Mouse (Mus musculus) limb, embryonic 12.5 days (tissue): Measurements from ENCODE around the gene AU022252. TPM values are rescaled to one million over a fixed set of nuclear protein-coding genes. Genes with fewer than 3 reads are reported as not detected.

Source experiments
- ATAC-seq: fragments of 200-750 bp; cut with Nextera tagmentation; 2 replicates; pipeline ENCODE4 v1.8.0; 2017; ENCODE audit warnings: low read depth, moderate TSS enrichment; ENCODE audit not compliant: insufficient number of reproducible peaks, insufficient read depth, low FRiP score, low TSS enrichment
- H3K27ac ChIP-seq: fragments of 300-500 bp; sonication (generic); 2 replicates; pipeline ENCODE4 v1.5.1; 2016; ENCODE audit warnings: mild to moderate bottlenecking, moderate library complexity
- H3K27me3 ChIP-seq: fragments of 300-500 bp; sonication (generic); 2 replicates; pipeline ENCODE4 v1.6.1; 2016; ENCODE audit warnings: mild to moderate bottlenecking, moderate library complexity
- H3K36me3 ChIP-seq: fragments of 300-500 bp; sonication (generic); 2 replicates; pipeline ENCODE4 v1.6.1; 2016; ENCODE audit warnings: mild to moderate bottlenecking, moderate library complexity
- H3K4me1 ChIP-seq: fragments of 300-500 bp; sonication (generic); replicated peaks from 2 replicates; pipeline ENCODE4 v1.6.1; 2016
- H3K4me2 ChIP-seq: fragments of 300-500 bp; sonication (generic); 2 replicates; pipeline ENCODE4 v1.6.1; 2016; ENCODE audit warnings: mild to moderate bottlenecking, moderate library complexity
- H3K4me3 ChIP-seq: fragments of 300-500 bp; sonication (generic); replicated peaks from 2 replicates; pipeline ENCODE4 v1.5.1; 2016; ENCODE audit warnings: mild to moderate bottlenecking
- H3K9ac ChIP-seq: fragments of 300-500 bp; sonication (generic); replicated peaks from 2 replicates; pipeline ENCODE4 v1.6.1; 2016; ENCODE audit warnings: mild to moderate bottlenecking, moderate library complexity
- H3K9me3 ChIP-seq: fragments of 300-500 bp; sonication (generic); 2 replicates; pipeline ENCODE4 v1.6.1; 2016; ENCODE audit warnings: mild to moderate bottlenecking, moderate library complexity
- WGBS: fragments of 180-500 bp; shearing (Covaris S2); methylation state at CpG from one replicate; pipeline ENCODE4 v1.1.7; 2016; 5-methylcytosine and 5-hydroxymethylcytosine counted together
- polyA plus RNA-seq: library from polyadenylated mRNA; unstranded; fragments of >200 nt; fragmentation: Nextera tagmentation; extraction: Ambion mirVana; gene quantifications from 2 replicates; pipeline ENCODE4 v1.2.1, GENCODE M21; 2016

The AU022252 gene
- polyA plus RNA-seq, 1 experiment from 2014 or later, result 41.6 TPM

DNA sequence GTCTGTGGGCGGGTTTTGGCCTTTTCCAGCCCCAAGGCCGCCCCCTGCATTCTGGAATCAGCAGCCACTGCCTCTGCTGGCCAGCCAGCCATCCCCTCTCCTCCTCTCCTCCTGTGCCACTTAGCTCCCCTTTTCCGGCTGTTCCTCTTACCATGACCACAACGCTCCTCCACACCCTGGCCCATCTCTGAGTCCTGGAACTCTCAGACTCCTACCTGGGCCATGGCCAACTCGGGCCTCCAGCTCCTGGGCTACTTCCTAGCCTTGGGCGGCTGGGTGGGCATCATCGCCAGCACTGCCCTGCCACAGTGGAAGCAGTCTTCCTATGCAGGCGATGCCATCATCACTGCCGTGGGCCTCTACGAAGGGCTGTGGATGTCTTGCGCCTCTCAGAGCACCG is 22.8 kb upstream of the AU022252 start, which contains the start of gene Cldn19:
Cldn19 (plus strand) TSS at position 64 of the 400 bp plus-strand sequence.
- no peak within 1 kb of the TSS for H3K4me3 ChIP-seq
- H3K4me1 ChIP-seq, result peaks cover 21% of the 10 kb centered on the region
- no peak for ATAC-seq
- H3K27me3 ChIP-seq, result no peaks in the 10 kb centered on the region
- no peaks in the 10 kb centered on the region for H3K36me3 ChIP-seq
- H3K9ac ChIP-seq, result peak within 1 kb of the TSS; percentile 1
- H3K27ac ChIP-seq, result peak within 1 kb of the TSS; percentile 81
- no peaks in the 10 kb centered on the region for H3K9me3 ChIP-seq
- 78% methylated on average over 12 of the region's 12 CpGs for WGBS
- H3K4me2 ChIP-seq, result peak within 1 kb of the TSS; percentile 26; the same call in 1 of the 2 replicates

DNA sequence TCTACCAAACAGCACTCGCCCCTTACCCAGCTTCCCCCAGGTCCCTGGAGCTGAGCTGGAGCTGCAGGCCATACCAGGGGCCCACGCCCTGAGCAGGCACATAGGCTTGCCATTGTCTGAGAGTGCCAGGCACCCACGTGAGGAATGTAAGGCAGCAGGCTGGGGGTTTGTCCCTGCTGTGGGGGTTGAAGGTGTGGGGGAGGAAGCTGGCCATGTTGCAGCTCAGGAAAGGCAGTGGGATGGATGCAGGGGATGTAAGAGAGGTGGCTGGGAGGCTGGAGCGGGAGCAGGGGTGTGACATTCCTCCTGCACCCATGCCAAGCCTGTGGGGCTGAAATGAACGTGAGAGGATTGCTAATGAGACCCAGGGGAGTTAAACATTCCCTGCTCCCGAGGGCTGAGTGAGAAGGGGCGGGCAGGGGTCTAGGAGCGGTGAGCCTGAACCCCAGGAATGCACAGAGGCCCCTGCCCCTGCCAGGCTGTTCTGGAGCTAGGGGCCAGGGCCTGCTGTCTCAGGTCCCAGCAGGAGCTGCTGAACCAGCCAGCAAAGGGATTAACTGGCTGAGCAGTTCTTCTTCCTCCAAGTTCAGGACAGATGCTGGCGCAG is 21.6 kb upstream of the AU022252 start:
- 29% methylated on average over 9 of the region's 9 CpGs for WGBS
- peak; percentile 48; the same call in 1 of the 2 replicates for ATAC-seq
- peak overlapping the region; percentile 81 for H3K27ac ChIP-seq

DNA sequence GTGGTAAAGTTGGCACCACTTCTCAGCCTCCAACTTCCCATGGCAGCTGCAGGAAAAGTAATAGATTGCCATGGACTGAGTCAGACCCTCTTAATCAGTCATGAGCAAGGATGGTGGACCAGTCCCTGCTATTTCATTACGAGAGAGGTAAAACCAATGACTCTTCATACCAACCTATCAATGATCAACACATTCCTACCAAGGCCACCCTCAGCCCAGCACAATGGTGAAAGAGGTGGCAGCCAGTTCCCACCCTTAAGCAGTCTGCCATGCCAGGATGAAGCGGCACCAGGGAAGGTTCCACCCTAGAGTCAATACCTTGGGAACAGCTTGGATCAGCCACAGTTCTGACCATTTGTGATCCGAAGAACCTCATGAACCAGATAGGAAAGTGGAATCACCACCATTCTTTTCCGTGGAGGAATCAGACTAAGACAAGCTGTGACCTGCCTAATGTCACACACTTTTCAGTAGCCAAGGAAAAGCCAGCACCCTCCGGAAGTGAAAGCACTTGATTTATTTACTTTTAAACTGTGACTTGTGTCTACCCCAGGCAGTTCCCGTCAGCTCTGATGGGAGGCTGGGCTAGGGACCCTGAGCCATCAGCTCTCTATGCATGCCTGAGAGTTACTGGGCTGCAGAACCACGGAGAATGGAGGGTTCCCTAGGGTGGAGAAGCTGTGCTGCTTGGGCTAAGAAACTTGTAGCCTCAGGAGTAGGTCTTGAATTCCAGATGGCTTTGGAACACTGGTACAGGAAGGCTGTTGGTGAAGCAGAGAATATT is 19.7 kb upstream of the AU022252 start:
- no peak for ATAC-seq
- Histone ChIP-seq H3K4me2 (no peak overlapping the region), H3K27me3 (no peaks in the 10 kb centered on the region), H3K4me1 (peaks cover 21% of the 10 kb centered on the region), H3K9me3 (no peaks in the 10 kb centered on the region), H3K4me3 (no peak overlapping the region), H3K27ac (no peak overlapping the region), H3K36me3 (peaks cover 14% of the 10 kb centered on the region), H3K9ac (no peak overlapping the region)
- 60% methylated on average over 7 of the region's 7 CpGs for WGBS

More for the DNA sequence above, 21.6 kb upstream of the AU022252 start:
- H3K4me3 ChIP-seq, result no peak overlapping the region
- H3K4me1 ChIP-seq, result peaks cover 21% of the 10 kb centered on the region
- no peaks in the 10 kb centered on the region for H3K36me3 ChIP-seq
- no peaks in the 10 kb centered on the region for H3K27me3 ChIP-seq
- no peaks in the 10 kb centered on the region for H3K9me3 ChIP-seq
- H3K9ac ChIP-seq, result peak overlapping the region; percentile 1; the same call in 1 of the 2 replicates
- peak overlapping the region; percentile 26; the same call in 1 of the 2 replicates for H3K4me2 ChIP-seq

- Histone ChIP-seq H3K27ac (no peak overlapping the region), H3K4me2 (no peak overlapping the region), H3K4me1 (peaks cover under 1% of the 10 kb centered on the region; the same call in 1 of the 2 replicates), H3K27me3 (no peaks in the 10 kb centered on the region), H3K9me3 (no peaks in the 10 kb centered on the region), H3K36me3 (peaks cover 52% of the 10 kb centered on the region), H3K4me3 (no peak overlapping the region), H3K9ac (no peak overlapping the region)
- WGBS, result 89% methylated on average over 11 of the region's 11 CpGs
- ATAC-seq, result no peak
These were observed 16.0 kb upstream of the AU022252 start for GRCm38 (mm10) chr4:119248407-119248965.

GRCm38 (mm10) chr4:119247462-119248235 is 15.1 kb upstream of the AU022252 start:
- WGBS, result 40% methylated on average over 13 of the region's 13 CpGs
- H3K27me3 ChIP-seq, result no peaks in the 10 kb centered on the region
- peaks cover 60% of the 10 kb centered on the region for H3K36me3 ChIP-seq
- no peak for ATAC-seq
- no peaks in the 10 kb centered on the region for H3K9me3 ChIP-seq
- no peak overlapping the region for H3K4me2 ChIP-seq
- H3K27ac ChIP-seq, result no peak overlapping the region
- H3K4me3 ChIP-seq, result no peak overlapping the region
- H3K9ac ChIP-seq, result no peak overlapping the region; the same call in none of the 2 replicates
- no peaks in the 10 kb centered on the region for H3K4me1 ChIP-seq

- Histone ChIP-seq H3K9ac (no peak overlapping the region), H3K9me3 (no peaks in the 10 kb centered on the region), H3K4me3 (no peak overlapping the region), H3K27ac (no peak overlapping the region), H3K36me3 (peaks cover 69% of the 10 kb centered on the region), H3K27me3 (no peaks in the 10 kb centered on the region), H3K4me1 (no peaks in the 10 kb centered on the region), H3K4me2 (no peak overlapping the region)
- WGBS, result 82% methylated on average over 14 of the region's 14 CpGs
- ATAC-seq, result no peak
These were observed 14.2 kb upstream of the AU022252 start for GRCm38 (mm10) chr4:119246688-119247225.

DNA sequence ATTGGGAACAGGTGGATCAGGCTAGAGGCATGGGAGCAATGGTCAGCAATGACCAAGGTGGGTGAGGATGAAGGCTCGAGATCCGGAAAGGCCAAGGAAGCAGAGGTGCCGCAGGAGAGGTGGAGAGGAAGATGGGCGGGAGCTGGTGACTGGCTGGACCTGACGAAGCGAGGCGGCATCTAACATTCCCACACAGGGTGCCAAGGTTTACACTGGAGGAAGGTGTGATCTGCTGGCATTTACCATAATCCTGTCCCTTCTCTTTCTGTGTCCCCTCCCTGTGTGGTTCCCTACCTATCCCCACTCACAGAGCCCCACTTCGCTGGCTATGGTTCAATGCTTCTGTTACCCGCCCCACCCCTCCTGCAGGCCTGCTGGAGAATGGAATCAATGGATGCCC is 13.4 kb upstream of the AU022252 start:
- no peak overlapping the region for H3K27ac ChIP-seq
- no peak for ATAC-seq
- 93% methylated on average over 9 of the region's 9 CpGs for WGBS
- H3K27me3 ChIP-seq, result no peaks in the 10 kb centered on the region
- peaks cover 77% of the 10 kb centered on the region for H3K36me3 ChIP-seq
- H3K4me2 ChIP-seq, result no peak overlapping the region
- H3K4me3 ChIP-seq, result no peak overlapping the region
- no peaks in the 10 kb centered on the region for H3K9me3 ChIP-seq
- no peak overlapping the region for H3K9ac ChIP-seq
- no peaks in the 10 kb centered on the region for H3K4me1 ChIP-seq

DNA sequence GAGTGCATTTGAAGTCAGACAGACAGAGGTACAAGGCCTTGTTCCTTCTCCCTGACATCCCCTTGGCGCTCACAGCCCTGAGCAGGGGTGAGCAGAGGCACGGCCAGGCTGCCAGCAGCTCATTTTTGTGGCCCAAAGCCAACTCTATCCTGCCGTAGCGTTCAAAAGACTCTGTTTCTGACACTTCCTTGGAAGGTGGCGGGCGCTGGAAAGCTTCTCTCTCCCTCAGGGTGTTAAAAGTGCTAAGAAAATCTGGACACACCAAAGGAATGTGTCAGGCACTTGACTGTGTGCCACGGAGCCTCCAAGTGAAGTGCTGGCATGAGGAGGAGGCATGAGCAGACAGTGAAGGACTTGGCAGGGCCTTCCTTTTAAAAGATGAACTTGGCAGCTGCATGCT is 13.0 kb upstream of the AU022252 start:
- 88% methylated on average over 7 of the region's 7 CpGs for WGBS
- Histone ChIP-seq H3K36me3 (peaks cover 81% of the 10 kb centered on the region), H3K4me3 (no peak overlapping the region), H3K27ac (no peak overlapping the region), H3K27me3 (no peaks in the 10 kb centered on the region), H3K4me2 (no peak overlapping the region), H3K9ac (no peak overlapping the region), H3K9me3 (no peaks in the 10 kb centered on the region), H3K4me1 (no peaks in the 10 kb centered on the region)
- ATAC-seq, result no peak

DNA sequence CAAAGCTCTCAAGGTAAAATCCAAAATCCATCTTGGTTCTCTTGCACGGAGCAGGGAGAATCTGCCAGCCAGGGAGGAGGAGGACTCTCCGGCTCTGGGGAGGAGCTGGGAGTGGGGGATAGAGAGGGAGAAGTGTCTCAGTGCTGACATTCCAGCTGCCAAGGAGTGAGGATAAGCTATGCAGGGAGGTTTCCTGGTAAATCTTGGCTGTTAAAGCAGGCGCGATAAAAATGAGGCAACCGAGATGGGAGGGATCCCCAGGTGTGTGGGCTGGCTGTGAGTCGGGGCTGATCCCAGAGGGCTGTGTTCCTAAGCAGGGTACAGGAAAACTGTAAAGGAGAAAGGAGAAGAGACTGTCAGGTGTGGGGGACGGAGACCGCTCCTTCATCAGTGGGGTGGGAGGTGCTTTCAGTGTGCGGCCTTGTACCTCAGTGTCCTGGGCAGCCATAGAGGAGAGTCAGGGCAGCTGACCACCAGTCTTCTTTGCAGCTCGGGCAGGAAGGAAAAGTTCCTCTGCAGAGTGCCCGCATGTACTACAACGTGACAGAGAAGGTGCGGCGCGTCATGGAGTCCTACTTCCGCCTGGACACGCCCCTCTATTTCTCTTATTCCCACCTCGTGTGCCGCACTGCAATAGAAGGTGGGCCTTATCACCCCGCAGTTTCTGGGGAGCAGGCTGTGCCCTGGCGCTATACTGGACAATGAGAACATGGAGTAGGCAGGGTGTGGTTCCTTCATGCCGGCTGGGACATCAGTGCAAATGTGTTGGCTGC is 12.1 kb upstream of the AU022252 start:
- H3K36me3 ChIP-seq, result peaks cover 84% of the 10 kb centered on the region
- H3K4me3 ChIP-seq, result no peak overlapping the region
- no peak for ATAC-seq
- WGBS, result 80% methylated on average over 22 of the region's 22 CpGs
- no peak overlapping the region for H3K27ac ChIP-seq
- H3K4me1 ChIP-seq, result no peaks in the 10 kb centered on the region
- H3K27me3 ChIP-seq, result no peaks in the 10 kb centered on the region
- H3K9me3 ChIP-seq, result no peaks in the 10 kb centered on the region
- no peak overlapping the region for H3K4me2 ChIP-seq
- H3K9ac ChIP-seq, result no peak overlapping the region

DNA sequence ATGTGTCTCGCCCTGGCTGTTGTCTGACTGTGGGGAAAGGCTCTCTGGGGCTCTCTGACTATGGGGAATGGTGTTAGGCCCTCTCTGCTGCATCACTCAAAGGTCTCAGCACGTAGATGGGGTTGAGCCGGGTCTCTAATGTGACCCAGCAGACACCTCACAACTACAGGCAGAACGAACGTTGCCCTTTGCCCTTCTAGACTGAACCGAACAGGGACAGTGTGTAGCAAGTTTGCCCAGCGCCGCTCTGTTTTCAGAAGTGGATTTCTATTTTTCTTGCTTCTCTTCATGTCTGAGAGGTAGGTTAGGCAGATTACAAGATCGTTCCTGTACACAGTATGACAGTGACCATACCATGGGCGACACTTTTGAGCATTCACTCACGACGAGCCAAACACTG is 10.1 kb upstream of the AU022252 start:
- Histone ChIP-seq H3K4me2 (no peak overlapping the region), H3K27me3 (no peaks in the 10 kb centered on the region), H3K36me3 (peaks cover 79% of the 10 kb centered on the region), H3K9me3 (no peaks in the 10 kb centered on the region), H3K4me3 (no peak overlapping the region), H3K9ac (no peak overlapping the region), H3K4me1 (no peaks in the 10 kb centered on the region), H3K27ac (no peak overlapping the region)
- WGBS, result 87% methylated on average over 12 of the region's 12 CpGs
- ATAC-seq, result no peak
